Mouse (Mus musculus): ENCODE data around the gene Pkhd1.

- TF ChIP-seq CTCF (IDR thresholded peaks at IDR 0.05; ENCODE audit: borderline replicate concordance, insufficient read depth, low read length) (no peak), POLR2A (IDR thresholded peaks at IDR 0.05; ENCODE audit: low read depth, low read length) (no peak)
These were observed 147.1 kb downstream of the Pkhd1 start for GRCm38 (mm10) chr1:20470770-20471169.
